Mouse (Mus musculus) olfactory bulb, adult 2 months (tissue): ENCODE results near the gene Trank1.

Experiments used
- CTCF ChIP-seq: fragments of 200-500 bp; IDR thresholded peaks from 2 replicates; pipeline ENCODE4 v1.5.1; 2012; ENCODE audit warnings: low read depth, mild to moderate bottlenecking, low read length, moderate library complexity; ENCODE audit not compliant: insufficient read depth
- POLR2A ChIP-seq: fragments of 200-500 bp; IDR thresholded peaks from 2 replicates; pipeline ENCODE4 v1.6.1; 2012; ENCODE audit warnings: mild to moderate bottlenecking, low read depth, low read length, moderate library complexity; ENCODE audit not compliant: insufficient read depth

GRCm38 (mm10) chr9:111329881-111330280 lies 18.3 kb downstream of the Trank1 start:
- TF ChIP-seq CTCF (no peak), POLR2A (no peak)
